Mouse (Mus musculus) CD4-positive, CD25-positive, alpha-beta regulatory T cell, adult 2 months (primary cell): ENCODE measurements at regions not wholly inside any gene's neighbourhood (a gene's known extent, or its start where the extent isn't known, plus 50 kb on each side); places are given as distances from the start of the nearest gene placed in this dataset.

Source experiments
- DNase-seq: peaks from one replicate; pipeline ENCODE4 v3.0.0-alpha.2; 2012; ENCODE audit warnings: low read depth, low spot score

- peak; percentile 19 for DNase-seq
These were observed 51.3 kb upstream of the S1pr1 start for GRCm38 (mm10) chr3:115766153-115766552.

GRCm38 (mm10) chr3:115768290-115768689, 53.4 kb upstream of the S1pr1 start:
- no peak for DNase-seq

GRCm38 (mm10) chr3:115768761-115769530, 54.1 kb upstream of the S1pr1 start:
- no peak for DNase-seq

GRCm38 (mm10) chr3:115772676-115773075, 57.8 kb upstream of the S1pr1 start:
- DNase-seq, result no peak

- peak; percentile 31 for DNase-seq
These were observed 59.4 kb upstream of the S1pr1 start for GRCm38 (mm10) chr3:115774321-115774720.

GRCm38 (mm10) chr3:115774723-115775122, 59.9 kb upstream of the S1pr1 start:
- DNase-seq, result no peak

GRCm38 (mm10) chr3:115779144-115779890, 64.4 kb upstream of the S1pr1 start:
- DNase-seq, result peak; percentile 21

GRCm38 (mm10) chr3:115779906-115780305, 65.0 kb upstream of the S1pr1 start:
- DNase-seq, result no peak

GRCm38 (mm10) chr3:115782726-115783125, 67.9 kb upstream of the S1pr1 start:
- no peak for DNase-seq

GRCm38 (mm10) chr3:115787360-115787759, 72.5 kb upstream of the S1pr1 start:
- no peak for DNase-seq

GRCm38 (mm10) chr3:115788525-115788924, 73.7 kb upstream of the S1pr1 start:
- DNase-seq, result no peak

- DNase-seq, result no peak
These were observed 74.2 kb upstream of the S1pr1 start for GRCm38 (mm10) chr3:115789063-115789462.

- DNase-seq, result peak; percentile 20
These were observed 77.7 kb upstream of the S1pr1 start for GRCm38 (mm10) chr3:115792606-115793005.

GRCm38 (mm10) chr3:115793344-115794059, 78.6 kb upstream of the S1pr1 start:
- peak; percentile 83 for DNase-seq

- DNase-seq, result peak; percentile 75
These were observed 84.5 kb upstream of the S1pr1 start for GRCm38 (mm10) chr3:115799326-115799725.

- peak; percentile 33 for DNase-seq
These were observed 85.1 kb upstream of the S1pr1 start for GRCm38 (mm10) chr3:115799981-115800380.

GRCm38 (mm10) chr3:115800873-115801272, 86.0 kb upstream of the S1pr1 start:
- DNase-seq, result peak; percentile 81

- DNase-seq, result peak; percentile 76
These were observed 85.9 kb upstream of the Dph5 start for GRCm38 (mm10) chr3:115801581-115802200.

- DNase-seq, result peak; percentile 64
These were observed 83.0 kb upstream of the Dph5 start for GRCm38 (mm10) chr3:115804616-115805015.

GRCm38 (mm10) chr3:115807032-115807431, 80.6 kb upstream of the Dph5 start:
- no peak for DNase-seq

- DNase-seq, result no peak
These were observed 72.5 kb upstream of the Dph5 start for GRCm38 (mm10) chr3:115815168-115815567.
